Comparison of ENCODE assay signal across 18 mouse cellular contexts in the genomic region with DNA sequence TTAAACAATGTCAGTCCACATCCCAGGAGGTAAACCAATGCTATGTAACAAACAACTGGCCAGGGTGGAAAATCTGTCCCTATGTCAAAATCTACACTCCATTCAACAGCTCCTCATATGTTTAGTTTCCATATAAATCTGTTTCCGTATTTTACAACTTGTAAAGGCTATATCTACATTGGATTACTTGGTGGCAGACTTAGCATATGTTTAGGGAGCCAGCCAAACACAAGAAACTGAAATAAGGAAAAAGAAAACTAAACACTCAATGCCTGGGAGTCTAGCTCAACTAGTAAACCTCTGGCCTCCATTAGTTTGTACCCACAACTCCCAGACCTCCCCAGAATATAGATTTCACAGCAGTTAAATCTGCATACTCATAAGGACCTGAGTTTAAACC.
"Had no signal": no experiment of that assay in that cellular context is flagged by ENCODE, and none has a peak within 500 bp of the region (broad histone marks: within the 10 kb centered on the region; RNA-seq: fewer than 3 reads in every experiment).

No protein-coding gene starts in this region.

- H3K4me3 ChIP-seq: midbrain, embryonic 10.5 days; midbrain, embryonic 12.5 days; myocyte; neural tube, embryonic 13.5 days; neural tube, embryonic 15.5 days had no signal

- H3K27ac ChIP-seq: midbrain, embryonic 10.5 days; midbrain, embryonic 12.5 days; neural tube, embryonic 13.5 days; neural tube, embryonic 15.5 days had no signal

- H3K4me1 ChIP-seq: midbrain, embryonic 10.5 days; midbrain, embryonic 12.5 days; neural tube, embryonic 13.5 days; neural tube, embryonic 15.5 days had no signal

- H3K9me3 ChIP-seq: midbrain, embryonic 10.5 days; midbrain, embryonic 12.5 days; neural tube, embryonic 13.5 days; neural tube, embryonic 15.5 days had no signal

- DNase-seq: lung, embryonic 14.5 days; lung, postnatal 10 days; lung, postnatal 4 days; midbrain, embryonic 14.5 days; retina, postnatal 1 day; right cerebral cortex, adult 18-20 months; right cerebral cortex, postnatal 25 days; right cerebral cortex, postnatal 4 days; spleen, adult 18-20 months; thymus, adult 2 months; thymus, postnatal 25 days; thymus, postnatal 4 days had no signal

- H3K9ac ChIP-seq: lung, embryonic 14.5 days; midbrain, embryonic 12.5 days; neural tube, embryonic 13.5 days; neural tube, embryonic 15.5 days had no signal

- H3K27me3 ChIP-seq: midbrain, embryonic 12.5 days; neural tube, embryonic 13.5 days; neural tube, embryonic 15.5 days had no signal

- ATAC-seq: midbrain, embryonic 16.5 days had no signal

- H3K36me3 ChIP-seq: midbrain, embryonic 10.5 days; midbrain, embryonic 12.5 days; neural tube, embryonic 13.5 days; neural tube, embryonic 15.5 days had no signal

- H3K4me2 ChIP-seq: lung, embryonic 14.5 days; midbrain, embryonic 12.5 days; neural tube, embryonic 13.5 days; neural tube, embryonic 15.5 days had no signal
